Mouse (Mus musculus) CH12.LX (cell line): ENCODE data around the gene Sycp2. TPM values are rescaled to one million over a fixed set of nuclear protein-coding genes. Genes with fewer than 3 reads are reported as not detected.

Experiments
- DNase-seq: peaks from one replicate; pipeline ENCODE4 v3.0.0-alpha.2; 2013; ENCODE audit errors: extremely low read depth
- H3K27ac ChIP-seq: 2 replicates; pipeline ENCODE4 v1.5.1; 2012; ENCODE audit warnings: low read depth, mild to moderate bottlenecking, control low read depth, moderate library complexity; ENCODE audit not compliant: insufficient read depth
- H3K27me3 ChIP-seq: replicated peaks from 2 replicates; pipeline ENCODE3; 2012; ENCODE audit warnings: inconsistent platforms
- H3K36me3 ChIP-seq, 2 experiments: replicated peaks in 1 of 2; 2 replicates each; pipeline versions ENCODE3 to v1.6.1; 2012; ENCODE audit warnings: inconsistent platforms in 1 of 2, low read length in 1 of 2, mild to moderate bottlenecking in 1 of 2, mixed read lengths in 1 of 2, moderate library complexity in 1 of 2; ENCODE audit not compliant: control insufficient read depth in 1 of 2, insufficient read depth in 1 of 2
- H3K4me1 ChIP-seq, 2 experiments: 2 replicates each; pipeline ENCODE4 v1.6.1; 2012; ENCODE audit warnings: inconsistent platforms in 1 of 2, moderate library complexity in 1 of 2; ENCODE audit not compliant: insufficient read depth in 2 of 2, control insufficient read depth in 1 of 2
- H3K4me2 ChIP-seq: 2 replicates; pipeline ENCODE4 v1.6.1; 2012; ENCODE audit warnings: low read depth, mild to moderate bottlenecking, control low read depth; ENCODE audit not compliant: poor library complexity, insufficient read depth, severe bottlenecking
- H3K4me3 ChIP-seq, 3 experiments: fragments of 150-350 bp in 1 of 3; sonication (generic) in 1 of 3; replicated peaks in 1 of 3; 2 replicates each; pipeline versions ENCODE3 to v1.5.1; 2011 to 2012; ENCODE audit warnings: low read depth in 2 of 3, low read length in 2 of 3, mild to moderate bottlenecking in 2 of 3, moderate library complexity in 2 of 3, control low read depth in 1 of 3, improper control_type of control experiment in 1 of 3, inconsistent platforms in 1 of 3, mixed read lengths in 1 of 3; ENCODE audit not compliant: poor library complexity in 1 of 3
- H3K79me2 ChIP-seq: replicated peaks from 2 replicates; pipeline ENCODE4 v1.6.1; 2012; ENCODE audit warnings: mild to moderate bottlenecking, moderate library complexity; ENCODE audit not compliant: control insufficient read depth, poor library complexity, insufficient read depth, severe bottlenecking; ENCODE audit errors: extremely low read depth
- H3K9ac ChIP-seq: 2 replicates; pipeline ENCODE4 v1.6.1; 2012; ENCODE audit warnings: low read depth, mild to moderate bottlenecking, control low read depth, moderate library complexity; ENCODE audit not compliant: insufficient read depth
- H3K9me3 ChIP-seq: replicated peaks from 2 replicates; pipeline ENCODE3; 2012; ENCODE audit warnings: low read length, inconsistent platforms, mixed read lengths
- BHLHE40 ChIP-seq: IDR thresholded peaks from 2 replicates; pipeline ENCODE4 v1.6.1; 2011; ENCODE audit warnings: mild to moderate bottlenecking, low read depth, low read length, improper control_type of control experiment
- CHD1 ChIP-seq: IDR thresholded peaks from 2 replicates; pipeline ENCODE4 v1.6.1; 2012; ENCODE audit warnings: low read depth, low read length, improper control_type of control experiment, inconsistent platforms
- CHD2 ChIP-seq: IDR thresholded peaks from 2 replicates; pipeline ENCODE4 v1.6.1; 2011; ENCODE audit warnings: low read length, improper control_type of control experiment
- CTCF ChIP-seq, 2 experiments: IDR thresholded peaks in 1 of 2; conservative IDR thresholded peaks in 1 of 2; 2 replicates each; pipeline ENCODE4 v1.5.1; 2011 to 2012; ENCODE audit warnings: low read depth in 2 of 2, low read length in 2 of 2, improper control_type of control experiment in 1 of 2, inconsistent platforms in 1 of 2, mild to moderate bottlenecking in 1 of 2, moderate library complexity in 1 of 2
- E2F4 ChIP-seq: IDR thresholded peaks from 2 replicates; pipeline ENCODE4 v1.6.1; 2011; ENCODE audit warnings: low read depth, low read length, improper control_type of control experiment; ENCODE audit not compliant: insufficient replicate concordance
- ELF1 ChIP-seq: IDR thresholded peaks from 2 replicates; pipeline ENCODE4 v1.6.1; 2014; ENCODE audit warnings: low read depth, mild to moderate bottlenecking, inconsistent platforms, low read length, improper control_type of control experiment
- EP300 ChIP-seq: IDR thresholded peaks from 2 replicates; pipeline ENCODE4 v1.6.1; 2011; ENCODE audit warnings: low read length, improper control_type of control experiment
- ETS1 ChIP-seq: conservative IDR thresholded peaks from 2 replicates; pipeline ENCODE4 v1.6.1; 2012; ENCODE audit warnings: low read depth, mild to moderate bottlenecking, inconsistent platforms, low read length, improper control_type of control experiment, moderate library complexity
- GABPA ChIP-seq: IDR thresholded peaks from 2 replicates; pipeline ENCODE4 v1.6.1; 2012; ENCODE audit warnings: low read depth, low read length, improper control_type of control experiment, inconsistent platforms; ENCODE audit not compliant: insufficient replicate concordance
- HCFC1 ChIP-seq: IDR thresholded peaks from 2 replicates; pipeline ENCODE4 v1.6.1; 2012; ENCODE audit warnings: low read depth, mild to moderate bottlenecking, inconsistent platforms, low read length, improper control_type of control experiment
- IRF4 ChIP-seq: IDR thresholded peaks from 2 replicates; pipeline ENCODE4 v1.6.1; 2014; ENCODE audit warnings: low read depth, mild to moderate bottlenecking, inconsistent platforms, low read length, improper control_type of control experiment
- JUN ChIP-seq: IDR thresholded peaks from 2 replicates; pipeline ENCODE4 v1.6.1; 2011; ENCODE audit warnings: low read depth, mild to moderate bottlenecking, low read length, improper control_type of control experiment, moderate library complexity; ENCODE audit not compliant: insufficient read depth
- JUND ChIP-seq: conservative IDR thresholded peaks from 2 replicates; pipeline ENCODE4 v1.6.1; 2011; ENCODE audit warnings: low read depth, low read length, improper control_type of control experiment
- KAT2A ChIP-seq: IDR thresholded peaks from 2 replicates; pipeline ENCODE4 v1.6.1; 2012; ENCODE audit warnings: low read length, improper control_type of control experiment, inconsistent platforms; ENCODE audit not compliant: insufficient replicate concordance
- MAFK ChIP-seq: IDR thresholded peaks from 2 replicates; pipeline ENCODE4 v1.6.1; 2011; ENCODE audit warnings: low read length, improper control_type of control experiment; ENCODE audit not compliant: insufficient replicate concordance
- MAX ChIP-seq: IDR thresholded peaks from 2 replicates; pipeline ENCODE4 v1.6.1; 2011; ENCODE audit warnings: low read length, improper control_type of control experiment
- MAZ ChIP-seq: IDR thresholded peaks from 2 replicates; pipeline ENCODE4 v1.6.1; 2012; ENCODE audit warnings: low read depth, mild to moderate bottlenecking, inconsistent platforms, low read length, improper control_type of control experiment, moderate library complexity
- MEF2A ChIP-seq: IDR thresholded peaks from 2 replicates; pipeline ENCODE4 v1.6.1; 2014; ENCODE audit warnings: low read depth, mild to moderate bottlenecking, inconsistent platforms, low read length, improper control_type of control experiment, borderline replicate concordance
- MXI1 ChIP-seq: IDR thresholded peaks from 2 replicates; pipeline ENCODE4 v1.6.1; 2011; ENCODE audit warnings: mild to moderate bottlenecking, low read depth, low read length, improper control_type of control experiment
- MYC ChIP-seq: IDR thresholded peaks from 2 replicates; pipeline ENCODE4 v1.6.1; 2011; ENCODE audit warnings: low read depth, mild to moderate bottlenecking, improper control_type of control experiment, low read length
- NELFE ChIP-seq: IDR thresholded peaks from 2 replicates; pipeline ENCODE4 v1.6.1; 2011; ENCODE audit warnings: low read depth, low read length, improper control_type of control experiment
- NRF1 ChIP-seq: IDR thresholded peaks from 2 replicates; pipeline ENCODE4 v1.6.1; 2014; ENCODE audit warnings: low read depth, mild to moderate bottlenecking, inconsistent platforms, low read length, improper control_type of control experiment, moderate library complexity
- PAX5 ChIP-seq: IDR thresholded peaks from 2 replicates; pipeline ENCODE4 v1.6.1; 2012; ENCODE audit warnings: low read length, inconsistent platforms, mixed read lengths
- POLR2A ChIP-seq: IDR thresholded peaks from 2 replicates; pipeline ENCODE4 v1.6.1; 2011; ENCODE audit warnings: low read depth, mild to moderate bottlenecking, improper control_type of control experiment, low read length
- POLR2AphosphoS2 ChIP-seq: IDR thresholded peaks from 2 replicates; pipeline ENCODE4 v1.6.1; 2011; ENCODE audit warnings: low read depth, low read length, improper control_type of control experiment
- RAD21 ChIP-seq: IDR thresholded peaks from 2 replicates; pipeline ENCODE4 v1.6.1; 2011; ENCODE audit warnings: low read depth, mild to moderate bottlenecking, low read length, improper control_type of control experiment, moderate library complexity
- RCOR1 ChIP-seq: conservative IDR thresholded peaks from 2 replicates; pipeline ENCODE4 v1.6.1; 2012; ENCODE audit warnings: low read depth, mild to moderate bottlenecking, inconsistent platforms, low read length, improper control_type of control experiment
- SIN3A ChIP-seq: IDR thresholded peaks from 2 replicates; pipeline ENCODE4 v1.6.1; 2012; ENCODE audit warnings: low read length, improper control_type of control experiment, inconsistent platforms
- SMC3 ChIP-seq: IDR thresholded peaks from 2 replicates; pipeline ENCODE4 v1.6.1; 2011; ENCODE audit warnings: low read depth, low read length, improper control_type of control experiment
- TBP ChIP-seq: conservative IDR thresholded peaks from 2 replicates; pipeline ENCODE4 v1.6.1; 2011; ENCODE audit warnings: low read depth, low read length, improper control_type of control experiment
- TCF12 ChIP-seq: IDR thresholded peaks from 2 replicates; pipeline ENCODE4 v1.6.1; 2014; ENCODE audit warnings: low read depth, mild to moderate bottlenecking, inconsistent platforms, low read length, improper control_type of control experiment
- UBTF ChIP-seq: IDR thresholded peaks from 2 replicates; pipeline ENCODE4 v1.6.1; 2012; ENCODE audit warnings: low read depth, mild to moderate bottlenecking, inconsistent platforms, low read length, improper control_type of control experiment, moderate library complexity
- USF1 ChIP-seq: IDR thresholded peaks from 2 replicates; pipeline ENCODE4 v1.6.1; 2014; ENCODE audit warnings: low read depth, mild to moderate bottlenecking, inconsistent platforms, low read length, improper control_type of control experiment
- USF2 ChIP-seq: conservative IDR thresholded peaks from 2 replicates; pipeline ENCODE4 v1.6.1; 2011; ENCODE audit warnings: low read depth, low read length, improper control_type of control experiment
- ZC3H11A ChIP-seq: IDR thresholded peaks from 2 replicates; pipeline ENCODE4 v1.6.1; 2012; ENCODE audit warnings: low read depth, mild to moderate bottlenecking, inconsistent platforms, low read length, improper control_type of control experiment
- ZKSCAN1 ChIP-seq: IDR thresholded peaks from 2 replicates; pipeline ENCODE4 v1.6.1; 2012; ENCODE audit warnings: low read depth, inconsistent platforms, low read length, improper control_type of control experiment, borderline replicate concordance
- ZMIZ1 ChIP-seq: IDR thresholded peaks from 2 replicates; pipeline ENCODE4 v1.6.1; 2012; ENCODE audit warnings: low read depth, mild to moderate bottlenecking, inconsistent platforms, low read length, improper control_type of control experiment
- ZNF384 ChIP-seq: IDR thresholded peaks from 2 replicates; pipeline ENCODE4 v1.6.1; 2012; ENCODE audit warnings: low read depth, low read length, improper control_type of control experiment, inconsistent platforms
- dilution Hi-C: fragments of 300-500 bp; cut with MboI; formaldehyde crosslinking; loops from 2 replicates; pipeline ENCODE4 v1.14.3; 2020; ENCODE audit warnings: low sequenced_read_pairs; ENCODE audit not compliant: extremely low pct_unique_long_range_greater_than_20kb, extremely low pct_ligation_motif_present
- in situ Hi-C: fragments of 300-500 bp; cut with MboI; formaldehyde crosslinking; loops from 3 replicates; pipeline ENCODE4 v1.14.3; 2019; ENCODE audit warnings: low sequenced_read_pairs, low pct_ligation_motif_present, low pct_unique_long_range_greater_than_20kb, mixed read lengths
- polyA plus RNA-seq: library from polyadenylated mRNA; unstranded; fragments of >175 nt; gene quantifications from 2 replicates; pipeline ENCODE4 v1.2.1, GENCODE M21; 2012; ENCODE audit warnings: low read depth; ENCODE audit not compliant: insufficient read length
- total RNA-seq, 2 experiments: library from RNA; depleted of rRNA; stranded (reverse); fragments of 300-350 nt in 1 of 2; fragments of >200 nt in 1 of 2; gene quantifications; 2 replicates each; pipeline ENCODE4 v1.2.3; 2012 to 2014

Gene Sycp2
- total and polyA plus RNA-seq, 3 experiments = not detected

DNA sequence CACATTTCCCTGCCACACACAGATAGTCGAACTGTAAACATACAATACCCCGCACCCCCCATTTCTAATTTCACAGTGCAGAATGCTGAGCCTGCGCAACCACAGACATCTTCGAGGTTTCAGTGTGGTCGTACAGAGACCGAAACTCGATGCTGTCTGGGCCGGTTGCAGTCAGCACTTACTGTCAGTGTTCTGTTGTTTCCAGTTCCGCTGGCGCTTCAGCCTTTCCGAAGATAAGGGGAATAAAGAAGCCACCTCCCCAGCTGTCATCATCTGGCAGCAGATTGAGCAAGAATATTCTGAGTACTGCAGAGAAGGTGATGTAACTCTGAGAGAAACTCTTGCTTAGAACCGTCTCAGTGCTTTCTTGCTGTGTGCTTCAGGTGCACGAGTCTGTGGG is 8.9 kb upstream of the Sycp2 start:
- dilution Hi-C loops = no loop called here
- no peaks in the 10 kb centered on the region for H3K36me3 ChIP-seq

DNA sequence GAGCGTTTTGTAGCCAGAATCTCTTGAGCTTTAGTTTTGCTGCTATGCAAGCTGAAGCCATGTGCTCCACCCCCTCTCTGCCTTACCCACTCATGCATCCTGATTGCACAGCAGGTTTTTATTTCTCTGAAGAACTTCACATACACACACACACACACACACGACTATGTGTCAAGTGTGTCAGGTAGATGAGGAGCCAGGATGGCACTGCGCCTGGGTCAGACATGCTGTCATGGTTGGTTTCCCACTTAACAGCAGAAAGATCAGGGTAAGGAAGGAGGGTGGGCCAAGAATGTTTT is 7.6 kb upstream of the Sycp2 start:
- Histone ChIP-seq H3K27ac (no peak overlapping the region), H3K9me3 (peaks cover 22% of the 10 kb centered on the region), H3K9ac (no peak overlapping the region), H3K79me2 (no peaks in the 10 kb centered on the region), H3K27me3 (no peaks in the 10 kb centered on the region), H3K4me3 (no peak overlapping the region), H3K36me3 (no peaks in the 10 kb centered on the region), H3K4me2 (no peak overlapping the region), H3K4me1 (peaks cover 0 to 3% of the 10 kb centered on the region in 2 experiments; a peak in 1 of 4 replicates)
- DNase-seq = no peak
- TF ChIP-seq BHLHE40 = no peak
- in situ Hi-C loops (no loop called here), dilution Hi-C loops (no loop called here)

More for the DNA sequence above, 8.9 kb upstream of the Sycp2 start:
- in situ Hi-C loops = no loop called here
- Histone ChIP-seq H3K27me3 (no peaks in the 10 kb centered on the region), H3K9ac (0 out of 2 replicates have a peak overlapping the region, but pooled peaks have one; percentile 38), H3K27ac (no peak overlapping the region), H3K9me3 (peaks cover 25% of the 10 kb centered on the region), H3K4me2 (peak overlapping the region; percentile 69), H3K4me3 (peak overlapping the region in 1 of 3 experiments; percentile 30), H3K79me2 (no peaks in the 10 kb centered on the region), H3K4me1 (peaks cover 0 to 3% of the 10 kb centered on the region in 2 experiments; a peak in 1 of 4 replicates)
- no peak for TF ChIP-seq RCOR1
- no peak for TF ChIP-seq HCFC1
- 0 out of 2 replicates have a peak, but pooled peaks have one; percentile 25 for TF ChIP-seq TBP
- TF ChIP-seq CTCF (conservative IDR thresholded peaks at IDR 0.05 in 1 of 2, IDR thresholded peaks at IDR 0.05 in 1 of 2; ENCODE audit: low read depth in 2 of 2, low read length in 2 of 2) = no peak
- TF ChIP-seq UBTF = no peak
- peak; percentile 32; the same call in 1 of the 2 replicates for TF ChIP-seq ETS1
- TF ChIP-seq MAX = no peak
- no peak for TF ChIP-seq ELF1
- TF ChIP-seq KAT2A = no peak
- no peak for TF ChIP-seq MYC
- TF ChIP-seq IRF4 = peak; percentile 74
- 0 out of 2 replicates have a peak, but pooled peaks have one; percentile 34 for TF ChIP-seq MAZ
- no peak for TF ChIP-seq POLR2AphosphoS2
- no peak for TF ChIP-seq TCF12
- 0 out of 2 replicates have a peak, but pooled peaks have one; percentile 22 for TF ChIP-seq BHLHE40
- TF ChIP-seq MXI1 = no peak
- no peak for TF ChIP-seq NELFE
- TF ChIP-seq POLR2A = no peak
- no peak for TF ChIP-seq JUN
- no peak for TF ChIP-seq USF1
- TF ChIP-seq SMC3 = no peak
- TF ChIP-seq RAD21 = no peak
- no peak for TF ChIP-seq SIN3A
- no peak for TF ChIP-seq PAX5
- no peak for TF ChIP-seq ZKSCAN1
- TF ChIP-seq MAFK = peak; percentile 54; the same call in 1 of the 2 replicates
- TF ChIP-seq GABPA = no peak
- peak; percentile 58 for TF ChIP-seq EP300
- TF ChIP-seq E2F4 = no peak
- no peak for TF ChIP-seq USF2
- TF ChIP-seq ZC3H11A = no peak
- TF ChIP-seq CHD1 = no peak
- TF ChIP-seq CHD2 = no peak
- no peak for TF ChIP-seq ZMIZ1
- TF ChIP-seq NRF1 = peak; percentile 69
- no peak for TF ChIP-seq ZNF384
- 0 out of 2 replicates have a peak, but pooled peaks have one; percentile 38 for TF ChIP-seq MEF2A
- no peak for TF ChIP-seq JUND
- DNase-seq = peak; percentile 15
